Mouse (Mus musculus) embryo, embryonic 11 days (tissue): ENCODE data around the gene Gm10944.

Experiments used
- DNase-seq: peaks from one replicate; pipeline ENCODE4 v3.0.0-alpha.2; 2015

The Gm10944 gene

GRCm38 (mm10) chr10:10681048-10681447, at the start of gene Gm10944:
TSS of gene Gm10944 (plus strand) at chr10:10681348.
- DNase-seq, result no peak

DNA sequence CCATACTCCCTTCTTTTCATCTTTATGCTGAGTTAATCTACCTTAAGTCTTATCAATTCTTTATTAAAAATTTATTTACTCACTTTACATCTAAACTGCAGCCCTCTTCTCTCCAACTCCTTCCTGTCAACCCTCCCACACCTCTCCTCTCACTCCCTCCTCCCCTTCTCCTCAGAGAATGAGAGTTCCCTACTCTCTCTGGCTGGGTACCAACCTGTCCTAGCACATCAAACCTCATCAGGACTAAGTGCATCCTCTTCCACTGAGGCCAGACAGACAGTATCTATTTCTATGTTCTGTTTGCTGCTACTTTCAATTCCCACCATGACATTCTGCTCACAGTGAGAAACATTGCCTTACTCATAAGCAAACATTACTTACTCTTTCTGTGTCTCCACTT, 25.2 kb upstream of the Gm10944 start:
- no peak for DNase-seq

GRCm38 (mm10) chr10:10656621-10657020, 24.5 kb upstream of the Gm10944 start:
- DNase-seq, result no peak

DNA sequence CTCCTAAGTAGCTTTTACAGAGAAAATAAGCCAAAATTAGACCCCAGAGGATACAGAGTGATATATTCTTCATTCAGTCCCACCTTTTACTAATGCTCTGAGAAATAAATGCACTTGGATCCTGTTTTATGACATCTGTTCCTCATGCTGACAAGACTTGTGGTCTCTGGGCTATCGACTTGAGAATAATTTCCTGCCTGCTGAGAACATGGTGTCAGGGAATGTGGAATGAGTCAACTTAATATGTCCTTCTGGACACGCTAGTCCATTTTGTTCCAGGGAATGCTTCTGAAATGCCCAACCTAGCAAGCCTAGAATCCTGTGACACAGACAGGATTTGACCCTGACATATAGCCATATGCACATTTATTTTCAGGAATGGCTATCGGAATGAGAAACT, 22.0 kb upstream of the Gm10944 start:
- no peak for DNase-seq

- DNase-seq, result no peak
Measured at GRCm38 (mm10) chr10:10659976-10660375, 21.2 kb upstream of the Gm10944 start.

GRCm38 (mm10) chr10:10688907-10689667, 7.9 kb downstream of the Gm10944 start:
- DNase-seq, result peak; percentile 37

- no peak for DNase-seq
Measured at GRCm38 (mm10) chr10:10689668-10690223, 8.6 kb downstream of the Gm10944 start.

GRCm38 (mm10) chr10:10697497-10697896, 16.3 kb downstream of the Gm10944 start:
- no peak for DNase-seq

DNA sequence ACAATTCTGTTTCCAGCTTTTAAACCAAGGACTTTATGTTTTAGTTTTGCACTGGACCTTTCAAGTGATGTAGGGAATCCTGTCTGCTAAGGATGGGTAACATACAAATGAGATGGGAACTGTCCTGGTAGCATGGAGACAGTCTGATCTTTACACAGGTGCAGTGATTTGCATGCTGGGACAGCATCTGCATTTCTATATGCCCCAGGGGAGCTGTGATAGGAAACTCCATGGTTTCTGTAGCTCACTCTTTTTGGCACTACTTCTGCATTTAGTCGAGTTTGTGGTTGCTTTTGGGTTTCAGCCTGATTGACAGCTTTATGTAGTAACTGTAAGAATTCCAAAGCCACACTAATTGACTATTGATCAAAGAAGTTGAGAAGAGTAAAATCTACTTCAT, 19.8 kb downstream of the Gm10944 start:
- DNase-seq, result no peak

DNA sequence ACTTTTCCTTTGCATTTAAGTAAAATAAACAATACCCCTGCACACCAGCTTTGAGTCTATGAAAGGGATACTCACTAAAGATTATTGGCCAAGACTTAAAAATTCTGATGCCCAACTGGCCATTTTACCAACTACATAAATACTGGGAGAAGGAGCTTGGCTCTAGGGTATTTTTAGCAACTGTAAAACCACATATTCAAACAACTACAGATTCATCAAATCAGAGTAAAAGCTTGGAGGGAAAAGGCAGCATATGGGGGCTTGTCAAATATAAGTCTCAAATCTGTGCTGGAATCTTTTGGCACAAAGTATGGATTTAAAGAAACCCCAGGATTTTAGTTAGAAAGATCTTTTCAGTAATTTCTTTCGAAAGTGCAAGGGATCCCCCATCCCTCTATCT, 20.2 kb downstream of the Gm10944 start:
- no peak for DNase-seq

- DNase-seq, result no peak
Measured at GRCm38 (mm10) chr10:10708031-10708430, 26.9 kb downstream of the Gm10944 start.

DNA sequence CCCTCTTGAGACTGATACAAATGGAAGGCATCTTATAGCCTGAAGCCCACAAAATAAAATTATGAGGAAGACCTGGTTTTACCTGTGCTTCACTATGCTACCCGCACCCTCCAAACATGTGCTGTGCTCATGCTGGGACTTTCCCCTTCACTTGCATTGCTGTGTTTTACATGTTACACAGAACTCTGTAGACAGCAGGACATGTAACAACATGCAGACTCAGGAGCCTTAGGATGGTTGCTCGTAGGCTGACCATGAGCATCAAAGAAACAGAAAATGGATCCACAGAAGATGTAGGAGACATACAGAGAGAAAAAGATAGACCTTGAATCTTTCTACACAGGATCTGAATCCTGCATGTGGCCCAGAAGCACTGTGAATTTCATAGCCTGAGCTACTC, 29.2 kb downstream of the Gm10944 start:
- no peak for DNase-seq

DNA sequence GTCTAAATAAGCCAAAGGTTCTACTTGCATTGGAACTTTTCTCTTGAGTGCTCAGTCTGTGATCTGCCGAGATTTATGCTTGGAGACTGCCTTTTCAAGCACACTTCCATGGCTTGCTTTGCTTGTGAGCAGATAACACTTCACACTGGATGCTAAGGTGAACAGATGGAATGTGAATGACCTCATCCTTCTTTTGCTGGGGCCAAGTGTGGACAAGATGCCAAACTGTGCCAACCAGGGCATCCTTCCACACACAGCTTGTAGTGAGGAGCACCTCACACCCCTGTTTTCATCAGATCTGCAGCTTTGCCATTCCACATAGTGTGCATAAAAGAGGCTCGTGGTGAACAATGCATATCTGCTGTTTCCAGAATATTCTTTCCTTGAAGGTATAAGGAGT, 29.7 kb downstream of the Gm10944 start:
- DNase-seq, result no peak

GRCm38 (mm10) chr10:10726501-10726900, 45.4 kb downstream of the Gm10944 start:
- DNase-seq, result no peak
